Mouse (Mus musculus) G1E (cell line): ENCODE results near the gene Aplp1.

ENCODE experiments used
- CTCF ChIP-seq: IDR thresholded peaks from 2 replicates; pipeline ENCODE4 v1.5.1; 2012; ENCODE audit warnings: low read depth, low read length, inconsistent platforms, mixed read lengths
- GATA1 ChIP-seq: IDR thresholded peaks from 2 replicates; pipeline ENCODE4 v1.6.1; 2012; ENCODE audit warnings: borderline replicate concordance, low read length, inconsistent platforms, mixed read lengths
- POLR2AphosphoS5 ChIP-seq: IDR thresholded peaks from 2 replicates; pipeline ENCODE4 v1.6.1; 2012; ENCODE audit warnings: low read depth, low read length, inconsistent platforms; ENCODE audit not compliant: insufficient replicate concordance
- TAL1 ChIP-seq: conservative IDR thresholded peaks from 2 replicates; pipeline ENCODE4 v1.6.1; 2012; ENCODE audit warnings: low read depth, low read length, inconsistent platforms, mixed read lengths

- no peak for TF ChIP-seq CTCF
- TF ChIP-seq GATA1, result no peak
- TF ChIP-seq POLR2AphosphoS5, result no peak
- TF ChIP-seq TAL1, result no peak
Observed at GRCm38 (mm10) chr7:30421175-30421889, 24.0 kb downstream of the Aplp1 start, which contains the start of gene Nfkbid.
